Mouse (Mus musculus): ENCODE data around the gene Dusp2. TPM values are rescaled to one million over a fixed set of nuclear protein-coding genes. Genes with fewer than 3 reads are reported as not detected.

The Dusp2 gene
- polyA plus RNA-seq, 1 experiment from 2014 or later, result 2.6 TPM

GRCm38 (mm10) chr2:127383881-127384280 is 47.9 kb downstream of the Dusp2 start:
- Histone ChIP-seq H3K9me3 (ENCODE audit: control insufficient read depth, low read length) (no peaks in the 10 kb centered on the region), H3K4me3 (ENCODE audit: low read depth, low read length) (no peak overlapping the region), H3K27me3 (ENCODE audit: control insufficient read depth, insufficient read depth, low read length) (no peaks in the 10 kb centered on the region), H3K27ac (replicated peaks) (no peak overlapping the region), H3K36me3 (ENCODE audit: control insufficient read depth, insufficient read depth, low read length) (no peaks in the 10 kb centered on the region), H3K9ac (ENCODE audit: low read length) (no peak overlapping the region), H3K4me2 (replicated peaks; ENCODE audit: low read depth) (no peak overlapping the region), H3K4me1 (replicated peaks; ENCODE audit: control insufficient read depth, insufficient read depth) (no peaks in the 10 kb centered on the region)
- DNase-seq (ENCODE audit: low spot score) (no peak), ATAC-seq (ENCODE audit: low FRiP score, low TSS enrichment) (no peak)
- 53% methylated on average over 7 of the region's 7 CpGs for WGBS
- TF ChIP-seq CTCF (IDR thresholded peaks at IDR 0.05; ENCODE audit: low read depth), result no peak
- no peak for TF ChIP-seq EP300 (optimal IDR thresholded peaks at IDR 0.05)

GRCm38 (mm10) chr2:127387521-127387920 is 51.6 kb downstream of the Dusp2 start:
- Histone ChIP-seq H3K36me3 (ENCODE audit: control insufficient read depth, insufficient read depth, low read length) (no peaks in the 10 kb centered on the region), H3K9ac (ENCODE audit: low read length) (no peak overlapping the region; the same call in 1 of the 2 replicates), H3K27ac (replicated peaks) (no peak overlapping the region), H3K9me3 (ENCODE audit: control insufficient read depth, low read length) (no peaks in the 10 kb centered on the region), H3K4me1 (replicated peaks; ENCODE audit: control insufficient read depth, insufficient read depth) (no peaks in the 10 kb centered on the region), H3K4me2 (replicated peaks; ENCODE audit: low read depth) (no peak overlapping the region), H3K4me3 (ENCODE audit: low read depth, low read length) (no peak overlapping the region), H3K27me3 (ENCODE audit: control insufficient read depth, insufficient read depth, low read length) (no peaks in the 10 kb centered on the region)
- no peak for DNase-seq (ENCODE audit: low spot score)
- no peak for TF ChIP-seq CTCF (IDR thresholded peaks at IDR 0.05; ENCODE audit: low read depth)
- TF ChIP-seq EP300 (optimal IDR thresholded peaks at IDR 0.05), result no peak
- ATAC-seq (ENCODE audit: low FRiP score, low TSS enrichment), result no peak
- 50% methylated on average over 2 of the region's 2 CpGs for WGBS

Other genes with a start within 250 kb of the Dusp2 start
- 14.5 and 18.3 TPM in 2 replicates for gene Ncaph, start 202.2 kb upstream of the Dusp2 start, polyA plus RNA-seq (2015; fragmentation: Nextera tagmentation; extraction: Ambion mirVana)
- 16.9 and 18.3 TPM in 2 replicates for gene Itpripl1, start 192.7 kb upstream of the Dusp2 start, polyA plus RNA-seq (2015; fragmentation: Nextera tagmentation; extraction: Ambion mirVana)
- gene 1810024B03Rik, start 127.9 kb upstream of the Dusp2 start, polyA plus RNA-seq (2015; fragmentation: Nextera tagmentation; extraction: Ambion mirVana), result 1.7 and 1.8 TPM in 2 replicates
- 13.8 and 16.9 TPM in 2 replicates for gene Snrnp200, start 127.8 kb upstream of the Dusp2 start, polyA plus RNA-seq (2015; fragmentation: Nextera tagmentation; extraction: Ambion mirVana)
- gene Ciao1, start 88.3 kb upstream of the Dusp2 start, polyA plus RNA-seq (2015; fragmentation: Nextera tagmentation; extraction: Ambion mirVana), result 41.6 and 42.0 TPM in 2 replicates
- gene Tmem127, start 88.3 kb upstream of the Dusp2 start, polyA plus RNA-seq (2015; fragmentation: Nextera tagmentation; extraction: Ambion mirVana), result 27.0 and 27.1 TPM in 2 replicates
- 57.3 and 62.7 TPM in 2 replicates for gene Stard7, start 65.9 kb upstream of the Dusp2 start, polyA plus RNA-seq (2015; fragmentation: Nextera tagmentation; extraction: Ambion mirVana)
- gene Astl, start 2.5 kb downstream of the Dusp2 start, polyA plus RNA-seq (2015; fragmentation: Nextera tagmentation; extraction: Ambion mirVana), result not detected in 2 replicates
- gene Adra2b, start 27.0 kb downstream of the Dusp2 start, polyA plus RNA-seq (2015; fragmentation: Nextera tagmentation; extraction: Ambion mirVana), result 0.36 and 0.57 TPM in 2 replicates
- gene Gpat2, start 89.0 kb downstream of the Dusp2 start, polyA plus RNA-seq (2015; fragmentation: Nextera tagmentation; extraction: Ambion mirVana), result 0.34 TPM in 2 replicates
- 27.3 and 30.9 TPM in 2 replicates for gene Fahd2a, start 108.4 kb downstream of the Dusp2 start, polyA plus RNA-seq (2015; fragmentation: Nextera tagmentation; extraction: Ambion mirVana)
- 1.2 TPM in 2 replicates for gene Kcnip3, start 185.9 kb downstream of the Dusp2 start, polyA plus RNA-seq (2015; fragmentation: Nextera tagmentation; extraction: Ambion mirVana)
- 17.2 and 20.5 TPM in 2 replicates for gene Prom2, start 205.3 kb downstream of the Dusp2 start, polyA plus RNA-seq (2015; fragmentation: Nextera tagmentation; extraction: Ambion mirVana)